Mouse (Mus musculus): ENCODE data around the gene Gpr1. TPM values are rescaled to one million over a fixed set of nuclear protein-coding genes. Genes with fewer than 3 reads are reported as not detected.
"Not testable (repeated sequence)": the region's sequence is repeated elsewhere in the genome, so short reads cannot be mapped to it uniquely, and the experiment has no call there.

The Gpr1 gene
- polyA plus RNA-seq, 1 experiment from 2014 or later = 0.09 TPM

- 95% methylated on average over 18 of the region's 18 CpGs for WGBS
- Histone ChIP-seq H3K27ac (replicated peaks; ENCODE audit: low read depth, low read length) (no peak overlapping the region), H3K27me3 (ENCODE audit: control insufficient read depth, insufficient read depth, low read length) (no peaks in the 10 kb centered on the region), H3K4me3 (ENCODE audit: low read depth, low read length) (no peak overlapping the region), H3K4me2 (ENCODE audit: low read depth, severe bottlenecking) (no peak overlapping the region), H3K36me3 (ENCODE audit: control insufficient read depth, insufficient read depth, low read length) (no peaks in the 10 kb centered on the region), H3K4me1 (ENCODE audit: control insufficient read depth, insufficient read depth, low read length) (peaks cover 4% of the 10 kb centered on the region; the same call in 1 of the 2 replicates), H3K9me3 (ENCODE audit: control insufficient read depth, low read length) (peaks cover 2% of the 10 kb centered on the region; the same call in 1 of the 2 replicates), H3K9ac (ENCODE audit: low read length) (no peak overlapping the region)
- ATAC-seq (ENCODE audit: insufficient number of reproducible peaks, low FRiP score, low TSS enrichment, low read depth) (no peak), DNase-seq (ENCODE audit: low spot score) (no peak)
Measured at GRCm38 (mm10) chr1:63200322-63200721, 14.0 kb downstream of the Gpr1 start.

GRCm38 (mm10) chr1:63199387-63199786, 15.0 kb downstream of the Gpr1 start:
- Histone ChIP-seq H3K27me3 (ENCODE audit: control insufficient read depth, insufficient read depth, low read length) (no peaks in the 10 kb centered on the region), H3K4me2 (ENCODE audit: low read depth, severe bottlenecking) (no peak overlapping the region), H3K27ac (replicated peaks; ENCODE audit: low read depth, low read length) (no peak overlapping the region), H3K4me3 (ENCODE audit: low read depth, low read length) (no peak overlapping the region), H3K9me3 (ENCODE audit: control insufficient read depth, low read length) (peaks cover 2% of the 10 kb centered on the region; the same call in 1 of the 2 replicates), H3K9ac (ENCODE audit: low read length) (no peak overlapping the region), H3K36me3 (ENCODE audit: control insufficient read depth, insufficient read depth, low read length) (no peaks in the 10 kb centered on the region), H3K4me1 (ENCODE audit: control insufficient read depth, insufficient read depth, low read length) (peaks cover 3% of the 10 kb centered on the region; the same call in 1 of the 2 replicates)
- 87% methylated on average over 6 of the region's 6 CpGs for WGBS
- ATAC-seq (ENCODE audit: insufficient number of reproducible peaks, low FRiP score, low TSS enrichment, low read depth) (no peak), DNase-seq (ENCODE audit: low spot score) (no peak)

- Histone ChIP-seq H3K4me3 (ENCODE audit: low read depth, low read length) (no peak overlapping the region), H3K27ac (replicated peaks; ENCODE audit: low read depth, low read length) (no peak overlapping the region), H3K36me3 (ENCODE audit: control insufficient read depth, insufficient read depth, low read length) (no peaks in the 10 kb centered on the region), H3K9me3 (ENCODE audit: control insufficient read depth, low read length) (peaks cover 2% of the 10 kb centered on the region; the same call in 1 of the 2 replicates), H3K4me2 (ENCODE audit: low read depth, severe bottlenecking) (no peak overlapping the region), H3K9ac (ENCODE audit: low read length) (no peak overlapping the region), H3K4me1 (ENCODE audit: control insufficient read depth, insufficient read depth, low read length) (no peaks in the 10 kb centered on the region), H3K27me3 (ENCODE audit: control insufficient read depth, insufficient read depth, low read length) (no peaks in the 10 kb centered on the region)
- DNase-seq (ENCODE audit: low spot score) (no peak), ATAC-seq (ENCODE audit: insufficient number of reproducible peaks, low FRiP score, low TSS enrichment, low read depth) (no peak)
- WGBS = 60% methylated on average over 5 of the region's 5 CpGs
Measured at GRCm38 (mm10) chr1:63195848-63196512, 18.4 kb downstream of the Gpr1 start.

GRCm38 (mm10) chr1:63192306-63193065, 21.9 kb downstream of the Gpr1 start:
- ATAC-seq (ENCODE audit: insufficient number of reproducible peaks, low FRiP score, low TSS enrichment, low read depth) = no peak
- H3K4me2 ChIP-seq (ENCODE audit: low read depth, severe bottlenecking) = no peak overlapping the region
- no peaks in the 10 kb centered on the region for H3K27me3 ChIP-seq (ENCODE audit: control insufficient read depth, insufficient read depth, low read length)
- H3K4me1 ChIP-seq (ENCODE audit: control insufficient read depth, insufficient read depth, low read length) = no peaks in the 10 kb centered on the region
- no peak overlapping the region for H3K9ac ChIP-seq (ENCODE audit: low read length)
- no peaks in the 10 kb centered on the region for H3K9me3 ChIP-seq (ENCODE audit: control insufficient read depth, low read length)
- no peak overlapping the region for H3K4me3 ChIP-seq (ENCODE audit: low read depth, low read length)
- no peak for DNase-seq (ENCODE audit: low spot score)
- no peak overlapping the region for H3K27ac ChIP-seq (replicated peaks; ENCODE audit: low read depth, low read length)
- no peaks in the 10 kb centered on the region for H3K36me3 ChIP-seq (ENCODE audit: control insufficient read depth, insufficient read depth, low read length)
- 90% methylated on average over 11 of the region's 11 CpGs for WGBS

GRCm38 (mm10) chr1:63190851-63191250, 23.5 kb downstream of the Gpr1 start:
- no peaks in the 10 kb centered on the region for H3K36me3 ChIP-seq (ENCODE audit: control insufficient read depth, insufficient read depth, low read length)
- H3K27ac ChIP-seq (replicated peaks; ENCODE audit: low read depth, low read length) = no peak overlapping the region
- no peaks in the 10 kb centered on the region for H3K4me1 ChIP-seq (ENCODE audit: control insufficient read depth, insufficient read depth, low read length)
- WGBS = 89% methylated on average over 8 of the region's 8 CpGs
- no peaks in the 10 kb centered on the region for H3K9me3 ChIP-seq (ENCODE audit: control insufficient read depth, low read length)
- DNase-seq (ENCODE audit: low spot score) (no peak), ATAC-seq (ENCODE audit: insufficient number of reproducible peaks, low FRiP score, low TSS enrichment, low read depth) (no peak)
- no peak overlapping the region for H3K4me2 ChIP-seq (ENCODE audit: low read depth, severe bottlenecking)
- H3K4me3 ChIP-seq (ENCODE audit: low read depth, low read length) = no peak overlapping the region
- H3K27me3 ChIP-seq (ENCODE audit: control insufficient read depth, insufficient read depth, low read length) = no peaks in the 10 kb centered on the region
- H3K9ac ChIP-seq (ENCODE audit: low read length) = no peak overlapping the region

GRCm38 (mm10) chr1:63188536-63188935, 25.8 kb downstream of the Gpr1 start:
- Histone ChIP-seq H3K4me1 (ENCODE audit: control insufficient read depth, insufficient read depth, low read length) (no peaks in the 10 kb centered on the region), H3K27me3 (ENCODE audit: control insufficient read depth, insufficient read depth, low read length) (no peaks in the 10 kb centered on the region), H3K27ac (replicated peaks; ENCODE audit: low read depth, low read length) (no peak overlapping the region), H3K9ac (ENCODE audit: low read length) (no peak overlapping the region), H3K9me3 (ENCODE audit: control insufficient read depth, low read length) (no peaks in the 10 kb centered on the region), H3K4me2 (ENCODE audit: low read depth, severe bottlenecking) (no peak overlapping the region), H3K36me3 (ENCODE audit: control insufficient read depth, insufficient read depth, low read length) (no peaks in the 10 kb centered on the region), H3K4me3 (ENCODE audit: low read depth, low read length) (no peak overlapping the region)
- WGBS = 91% methylated on average over 3 of the region's 3 CpGs
- no peak for ATAC-seq (ENCODE audit: insufficient number of reproducible peaks, low FRiP score, low TSS enrichment, low read depth)
- DNase-seq (ENCODE audit: low spot score) = no peak

GRCm38 (mm10) chr1:63185430-63185829, 28.9 kb downstream of the Gpr1 start:
- WGBS = 99% methylated on average over 6 of the region's 6 CpGs
- H3K27me3 ChIP-seq (ENCODE audit: control insufficient read depth, insufficient read depth, low read length); DNase-seq (ENCODE audit: low spot score); H3K9me3 ChIP-seq (ENCODE audit: control insufficient read depth, low read length); H3K4me1 ChIP-seq (ENCODE audit: control insufficient read depth, insufficient read depth, low read length); H3K4me2 ChIP-seq (ENCODE audit: low read depth, severe bottlenecking); H3K36me3 ChIP-seq (ENCODE audit: control insufficient read depth, insufficient read depth, low read length); H3K9ac ChIP-seq (ENCODE audit: low read length); ATAC-seq (ENCODE audit: insufficient number of reproducible peaks, low FRiP score, low TSS enrichment, low read depth); H3K4me3 ChIP-seq (ENCODE audit: low read depth, low read length); H3K27ac ChIP-seq (replicated peaks; ENCODE audit: low read depth, low read length): not testable (repeated sequence)

- peak; percentile 69 for DNase-seq (ENCODE audit: low spot score)
- Histone ChIP-seq H3K4me3 (ENCODE audit: low read depth, low read length) (no peak overlapping the region), H3K9ac (ENCODE audit: low read length) (no peak overlapping the region), H3K27ac (replicated peaks; ENCODE audit: low read depth, low read length) (no peak overlapping the region), H3K4me1 (ENCODE audit: control insufficient read depth, insufficient read depth, low read length) (peaks cover 2% of the 10 kb centered on the region; the same call in 1 of the 2 replicates), H3K4me2 (ENCODE audit: low read depth, severe bottlenecking) (no peak overlapping the region), H3K36me3 (ENCODE audit: control insufficient read depth, insufficient read depth, low read length) (no peaks in the 10 kb centered on the region; the same call in 1 of the 2 replicates), H3K9me3 (ENCODE audit: control insufficient read depth, low read length) (no peaks in the 10 kb centered on the region), H3K27me3 (ENCODE audit: control insufficient read depth, insufficient read depth, low read length) (no peaks in the 10 kb centered on the region)
- no peak for ATAC-seq (ENCODE audit: insufficient number of reproducible peaks, low FRiP score, low TSS enrichment, low read depth)
- 65% methylated on average over 10 of the region's 10 CpGs for WGBS
Measured at GRCm38 (mm10) chr1:63182636-63183270, 31.6 kb downstream of the Gpr1 start.
